Mouse (Mus musculus): ENCODE measurements around the gene Ackr4.

The Ackr4 gene

GRCm38 (mm10) chr9:104126833-104127232 is at the start of gene Ackr4:
Ackr4 (minus strand) TSS chr9:104126933.
- DNase-seq (ENCODE audit: low read depth, low spot score): no peak

GRCm38 (mm10) chr9:104172342-104172741 is 45.6 kb upstream of the Ackr4 start:
- DNase-seq (ENCODE audit: low read depth, low spot score): no peak

GRCm38 (mm10) chr9:104171651-104172050 is 44.9 kb upstream of the Ackr4 start:
- no peak for DNase-seq (ENCODE audit: low read depth, low spot score)

- no peak for DNase-seq (ENCODE audit: low read depth, low spot score)
These were observed 43.3 kb upstream of the Ackr4 start for GRCm38 (mm10) chr9:104169986-104170385.

- DNase-seq (ENCODE audit: low read depth, low spot score): no peak
These were observed 39.2 kb upstream of the Ackr4 start for GRCm38 (mm10) chr9:104165926-104166325.

- DNase-seq (ENCODE audit: low read depth, low spot score): no peak
These were observed 37.5 kb upstream of the Ackr4 start for GRCm38 (mm10) chr9:104164194-104164593.

GRCm38 (mm10) chr9:104161117-104161516 is 34.4 kb upstream of the Ackr4 start:
- DNase-seq (ENCODE audit: low read depth, low spot score): no peak

GRCm38 (mm10) chr9:104157291-104157690 is 30.6 kb upstream of the Ackr4 start:
- DNase-seq (ENCODE audit: low read depth, low spot score): no peak

GRCm38 (mm10) chr9:104156506-104156905 is 29.8 kb upstream of the Ackr4 start:
- DNase-seq (ENCODE audit: low read depth, low spot score): no peak

GRCm38 (mm10) chr9:104155100-104155715 is 28.5 kb upstream of the Ackr4 start:
- DNase-seq (ENCODE audit: low read depth, low spot score): no peak

GRCm38 (mm10) chr9:104152121-104152520 is 25.4 kb upstream of the Ackr4 start:
- no peak for DNase-seq (ENCODE audit: low read depth, low spot score)

GRCm38 (mm10) chr9:104148969-104149368 is 22.2 kb upstream of the Ackr4 start:
- no peak for DNase-seq (ENCODE audit: low read depth, low spot score)

- DNase-seq (ENCODE audit: low read depth, low spot score): no peak
These were observed 19.9 kb upstream of the Ackr4 start for GRCm38 (mm10) chr9:104146683-104147082.

GRCm38 (mm10) chr9:104144314-104144996 is 17.7 kb upstream of the Ackr4 start:
- no peak for DNase-seq (ENCODE audit: low read depth, low spot score)

GRCm38 (mm10) chr9:104142805-104143204 is 16.1 kb upstream of the Ackr4 start:
- no peak for DNase-seq (ENCODE audit: low read depth, low spot score)

GRCm38 (mm10) chr9:104140351-104140750 is 13.6 kb upstream of the Ackr4 start:
- DNase-seq (ENCODE audit: low read depth, low spot score): no peak

- DNase-seq (ENCODE audit: low read depth, low spot score): no peak
These were observed 3.5 kb upstream of the Ackr4 start for GRCm38 (mm10) chr9:104130141-104130755.

GRCm38 (mm10) chr9:104128110-104128509 is 1.4 kb upstream of the Ackr4 start:
- DNase-seq (ENCODE audit: low read depth, low spot score): no peak

GRCm38 (mm10) chr9:104123622-104124021 is 3.1 kb downstream of the Ackr4 start:
- DNase-seq (ENCODE audit: low read depth, low spot score): no peak

GRCm38 (mm10) chr9:104123101-104123500 is 3.6 kb downstream of the Ackr4 start:
- no peak for DNase-seq (ENCODE audit: low read depth, low spot score)

GRCm38 (mm10) chr9:104109151-104109550 is 17.6 kb downstream of the Ackr4 start:
- no peak for DNase-seq (ENCODE audit: low read depth, low spot score)

GRCm38 (mm10) chr9:104108571-104109143 is 18.1 kb downstream of the Ackr4 start:
- no peak for DNase-seq (ENCODE audit: low read depth, low spot score)

GRCm38 (mm10) chr9:104107482-104107881 is 19.3 kb downstream of the Ackr4 start:
- DNase-seq (ENCODE audit: low read depth, low spot score): no peak

Data from CD4-positive helper T cell, adult 2 months (primary cell).